Mouse (Mus musculus) ES-E14 (cell line): ENCODE measurements around the gene Emsy. TPM values are rescaled to one million over a fixed set of nuclear protein-coding genes. Genes with fewer than 3 reads are reported as not detected.

Source experiments
- DNase-seq: peaks from one replicate; pipeline ENCODE4 v3.0.0-alpha.2; 2013; ENCODE audit warnings: low read depth, low spot score
- H3K27ac ChIP-seq: 2 replicates; pipeline ENCODE4 v1.5.1; 2012; ENCODE audit warnings: low read depth, mild to moderate bottlenecking, low read length, moderate library complexity, mixed read lengths; ENCODE audit not compliant: poor library complexity, insufficient read depth, severe bottlenecking
- H3K36me3 ChIP-seq: 2 replicates; pipeline ENCODE4 v1.6.1; 2012; ENCODE audit warnings: mild to moderate bottlenecking, low read length, moderate library complexity, mixed read lengths; ENCODE audit not compliant: control insufficient read depth, poor library complexity, insufficient read depth, severe bottlenecking
- H3K4me1 ChIP-seq, 2 experiments: fragments of 150-350 bp in 1 of 2; sonication (generic) in 1 of 2; 2 replicates each; pipeline ENCODE4 v1.6.1; 2012; ENCODE audit warnings: low read length in 2 of 2, mild to moderate bottlenecking in 1 of 2, mixed read lengths in 1 of 2; ENCODE audit not compliant: control insufficient read depth in 2 of 2, insufficient read depth in 2 of 2, poor library complexity in 1 of 2
- H3K4me3 ChIP-seq, 2 experiments: fragments of 150-350 bp in 1 of 2; sonication (generic) in 1 of 2; 2 replicates each; pipeline ENCODE4 v1.5.1; 2012; ENCODE audit warnings: low read length in 2 of 2, low read depth in 1 of 2, mild to moderate bottlenecking in 1 of 2, mixed read lengths in 1 of 2; ENCODE audit not compliant: insufficient read depth in 1 of 2, poor library complexity in 1 of 2, severe bottlenecking in 1 of 2
- H3K9ac ChIP-seq: 2 replicates; pipeline ENCODE4 v1.6.1; 2012; ENCODE audit warnings: low read depth, mild to moderate bottlenecking, low read length, mixed read lengths; ENCODE audit not compliant: poor library complexity, insufficient read depth, severe bottlenecking
- H3K9me3 ChIP-seq: fragments of 150-350 bp; sonication (generic); 2 replicates; pipeline ENCODE4 v1.6.1; 2012; ENCODE audit warnings: low read depth, mild to moderate bottlenecking, low read length; ENCODE audit not compliant: control insufficient read depth, insufficient read depth
- CHD2 ChIP-seq: IDR thresholded peaks from 2 replicates; pipeline ENCODE4 v1.6.1; 2014; ENCODE audit warnings: mild to moderate bottlenecking, low read depth, low read length, inconsistent platforms
- HCFC1 ChIP-seq: IDR thresholded peaks from 2 replicates; pipeline ENCODE4 v1.6.1; 2012; ENCODE audit warnings: low read length, inconsistent platforms, borderline replicate concordance; ENCODE audit not compliant: insufficient read depth
- MAFK ChIP-seq: IDR thresholded peaks from 2 replicates; pipeline ENCODE4 v1.6.1; 2014; ENCODE audit warnings: mild to moderate bottlenecking, low read depth, low read length, inconsistent platforms; ENCODE audit not compliant: insufficient read depth
- ZC3H11A ChIP-seq: IDR thresholded peaks from 2 replicates; pipeline ENCODE4 v1.6.1; 2012; ENCODE audit warnings: low read depth, mild to moderate bottlenecking, inconsistent platforms, low read length, borderline replicate concordance
- ZNF384 ChIP-seq: IDR thresholded peaks from 2 replicates; pipeline ENCODE4 v1.6.1; 2012; ENCODE audit warnings: low read depth, low read length, inconsistent platforms
- in situ Hi-C, 2 experiments: fragments of 600-800 bp; cut with MboI; formaldehyde crosslinking; loops; one replicate each; pipeline ENCODE4 v1.15.1; 2025; ENCODE audit warnings: low sequenced_read_pairs in 2 of 2, inconsistent platforms in 1 of 2; ENCODE audit not compliant: unreplicated experiment in 2 of 2
- total RNA-seq: library from RNA; depleted of rRNA; stranded (reverse); fragments of 300-350 nt; gene quantifications from 2 replicates; pipeline ENCODE4 v1.2.3, GENCODE M21; 2012

Emsy gene
- total RNA-seq, 1 experiment: 25.5 TPM

DNA sequence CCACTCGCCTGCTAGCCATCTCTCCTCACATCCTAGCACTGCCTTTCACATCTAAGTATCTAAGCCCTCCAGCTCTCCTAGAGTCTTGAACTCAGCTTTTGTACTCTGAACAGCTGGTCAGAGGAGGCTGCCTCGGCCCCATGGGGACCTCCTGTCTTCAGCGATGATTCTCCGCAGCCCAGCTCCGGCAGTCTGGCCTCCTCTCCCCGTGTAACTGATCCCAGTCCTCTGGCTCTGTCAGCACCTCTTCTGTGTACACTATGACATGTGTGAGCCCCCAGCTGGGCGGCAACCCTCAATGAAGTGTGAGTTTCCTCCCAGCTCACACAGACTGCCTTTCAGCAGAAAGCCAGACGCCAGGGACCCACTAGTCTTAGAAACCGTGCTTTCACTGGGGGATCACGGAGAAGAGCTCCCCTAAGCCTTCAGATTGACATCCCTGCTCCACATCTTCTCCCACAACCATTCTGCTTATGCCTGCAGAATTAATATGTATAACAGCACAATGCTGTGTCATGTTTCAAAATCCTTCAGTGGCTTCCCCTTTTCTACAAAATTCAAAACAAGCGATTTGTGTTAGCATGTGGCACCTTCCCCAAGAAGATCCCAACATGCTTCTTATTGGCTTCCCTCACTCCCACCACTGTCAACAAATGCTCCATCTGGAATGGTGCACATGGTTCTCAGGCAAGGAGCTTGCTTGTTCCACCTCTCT, 15.8 kb upstream of the Emsy start:
- H3K4me1 ChIP-seq: no peaks in the 10 kb centered on the region
- no peaks in the 10 kb centered on the region for H3K9me3 ChIP-seq
- TF ChIP-seq MAFK (no peak), HCFC1 (no peak), ZNF384 (no peak), CHD2 (no peak), ZC3H11A (no peak)
- no peak for DNase-seq
- no peaks in the 10 kb centered on the region for H3K36me3 ChIP-seq
- H3K4me3 ChIP-seq: no peak overlapping the region
- no peak overlapping the region for H3K27ac ChIP-seq
- in situ Hi-C loops: no loop called here
- H3K9ac ChIP-seq: no peak overlapping the region

DNA sequence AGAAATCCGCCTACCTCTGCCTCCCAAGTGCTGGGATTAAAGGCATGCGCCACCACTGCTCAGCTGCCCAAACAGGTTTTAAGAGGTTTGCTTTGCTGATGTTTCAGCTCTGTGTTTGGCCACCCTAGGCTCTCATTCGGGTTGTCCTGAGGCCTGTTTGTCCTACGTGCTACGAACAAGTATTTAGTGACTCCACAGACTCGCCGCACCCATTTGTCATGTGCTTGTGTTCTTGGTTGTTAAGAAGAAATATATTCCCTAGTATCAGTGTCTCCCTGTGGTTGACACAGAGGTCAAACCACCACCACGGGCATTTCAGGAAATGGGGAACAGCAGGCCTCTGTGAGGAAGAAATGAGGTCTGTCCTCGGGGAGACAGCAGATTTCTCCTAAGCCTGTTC, 14.8 kb upstream of the Emsy start:
- no peak for DNase-seq
- H3K4me1 ChIP-seq: no peaks in the 10 kb centered on the region
- no peaks in the 10 kb centered on the region for H3K9me3 ChIP-seq
- H3K36me3 ChIP-seq: no peaks in the 10 kb centered on the region
- H3K9ac ChIP-seq: no peak overlapping the region
- H3K4me3 ChIP-seq: no peak overlapping the region
- in situ Hi-C loops: no loop called here
- TF ChIP-seq CHD2: no peak
- TF ChIP-seq ZC3H11A: no peak
- no peak for TF ChIP-seq MAFK
- no peak for TF ChIP-seq HCFC1
- no peak for TF ChIP-seq ZNF384
- H3K27ac ChIP-seq: no peak overlapping the region

GRCm38 (mm10) chr7:98670831-98671230, 14.2 kb upstream of the Emsy start:
- H3K9me3 ChIP-seq: no peaks in the 10 kb centered on the region
- no peaks in the 10 kb centered on the region for H3K36me3 ChIP-seq
- TF ChIP-seq MAFK (no peak), CHD2 (no peak), ZC3H11A (no peak), ZNF384 (no peak), HCFC1 (no peak)
- H3K9ac ChIP-seq: no peak overlapping the region
- H3K27ac ChIP-seq: no peak overlapping the region
- no peak for DNase-seq
- in situ Hi-C loops: no loop called here
- H3K4me1 ChIP-seq: no peaks in the 10 kb centered on the region
- H3K4me3 ChIP-seq: no peak overlapping the region

- in situ Hi-C loops: no loop called here
- Histone ChIP-seq H3K4me3 (no peak overlapping the region), H3K27ac (no peak overlapping the region), H3K9me3 (no peaks in the 10 kb centered on the region), H3K4me1 (no peaks in the 10 kb centered on the region), H3K36me3 (no peaks in the 10 kb centered on the region), H3K9ac (no peak overlapping the region)
- TF ChIP-seq CHD2 (no peak), ZC3H11A (no peak), ZNF384 (no peak), MAFK (no peak), HCFC1 (no peak)
- DNase-seq: no peak
Measured at GRCm38 (mm10) chr7:98667956-98668746, 11.6 kb upstream of the Emsy start.

GRCm38 (mm10) chr7:98665726-98666125, 9.1 kb upstream of the Emsy start:
- H3K27ac ChIP-seq: no peak overlapping the region
- TF ChIP-seq MAFK (no peak), ZNF384 (no peak), HCFC1 (no peak), ZC3H11A (no peak), CHD2 (no peak)
- no peaks in the 10 kb centered on the region for H3K36me3 ChIP-seq
- no peak for DNase-seq
- H3K9me3 ChIP-seq: no peaks in the 10 kb centered on the region
- no peak overlapping the region for H3K4me3 ChIP-seq
- H3K4me1 ChIP-seq: no peaks in the 10 kb centered on the region
- H3K9ac ChIP-seq: no peak overlapping the region
- in situ Hi-C loops: no loop called here
